ENCODE assay signal across 8 mouse cellular contexts in the genomic region with DNA sequence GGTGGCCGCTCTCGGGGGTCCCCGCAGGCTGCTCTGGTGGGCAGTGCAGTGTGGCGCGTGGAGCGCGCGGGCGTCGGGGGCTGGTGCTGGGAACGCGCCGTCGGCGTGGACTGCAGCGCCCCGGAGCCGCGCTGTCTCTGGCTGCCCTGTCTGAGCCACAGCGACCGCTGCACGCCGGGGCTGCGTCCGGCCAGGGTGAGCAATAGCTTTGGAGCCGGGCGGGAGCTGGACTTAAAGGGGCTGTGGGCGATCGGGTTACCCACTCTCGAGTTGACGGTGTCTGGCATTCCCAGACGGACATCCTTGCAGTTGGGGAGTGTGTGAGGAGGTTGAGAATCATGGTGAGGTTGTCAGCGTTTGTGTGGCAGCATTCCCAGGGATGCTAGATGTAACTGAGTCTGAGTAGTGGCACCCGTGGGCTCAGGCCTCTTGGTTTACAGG. TPM values are rescaled to one million over a fixed set of nuclear protein-coding genes. Genes with fewer than 3 reads are reported as not detected.
A peak's percentile ranks its signal among the peaks of the same experiment; 100 is the strongest.
DNase-seq lines count a peak whose midpoint lies in the region; ATAC-seq and TF ChIP-seq lines count a peak whose summit lies in the region.

No protein-coding gene starts in this region.

- DNase-seq in heart, adult 18-20 months, result peak; percentile 36 to 57
- DNase-seq in heart, adult 9 months (ENCODE audit: low spot score in 2 of 2), result no peak
- no peak for DNase-seq in G1E (ENCODE audit: low spot score)
- DNase-seq in right cerebral cortex, adult 18-20 months, result no peak
- DNase-seq in thymus, postnatal 4 days, result no peak

- 2% methylated on average over 34 of the region's 34 CpGs for WGBS in forebrain, embryonic 16.5 days
- 3% methylated on average over 30 of the region's 34 CpGs for WGBS in limb, embryonic 15.5 days
- 3% methylated on average over 34 of the region's 34 CpGs for WGBS in neural tube, embryonic 13.5 days

- no peak for ATAC-seq in G1E (ENCODE audit: extremely low read depth, insufficient number of reproducible peaks, low FRiP score, poor library complexity, severe bottlenecking)
- 0 out of 2 replicates have a peak, but pooled peaks have one; percentile 10 for ATAC-seq in forebrain, embryonic 16.5 days
- ATAC-seq in limb, embryonic 15.5 days (ENCODE audit: insufficient number of reproducible peaks, low FRiP score, low TSS enrichment, low read depth), result no peak
- ATAC-seq in neural tube, embryonic 13.5 days (ENCODE audit: low read depth), result no peak

- H3K9ac ChIP-seq in forebrain, embryonic 16.5 days (replicated peaks; ENCODE audit: low read depth, low read length), result peak overlapping the region; percentile 5; the same call in 1 of the 2 replicates
- H3K9ac ChIP-seq in limb, embryonic 15.5 days, result peak overlapping the region; percentile 76
- peak overlapping the region; percentile 68 for H3K9ac ChIP-seq in neural tube, embryonic 13.5 days

- H3K36me3 ChIP-seq in G1E (replicated peaks), result peaks cover 44% of the 10 kb centered on the region
- no peaks in the 10 kb centered on the region for H3K36me3 ChIP-seq in forebrain, embryonic 16.5 days (ENCODE audit: control insufficient read depth, insufficient read depth)
- H3K36me3 ChIP-seq in limb, embryonic 15.5 days, result peaks cover 22% of the 10 kb centered on the region
- peaks cover 8% of the 10 kb centered on the region; the same call in 1 of the 2 replicates for H3K36me3 ChIP-seq in neural tube, embryonic 13.5 days

- no peaks in the 10 kb centered on the region for H3K9me3 ChIP-seq in G1E (replicated peaks)
- no peaks in the 10 kb centered on the region for H3K9me3 ChIP-seq in forebrain, embryonic 16.5 days (ENCODE audit: control insufficient read depth, low read length)
- H3K9me3 ChIP-seq in limb, embryonic 15.5 days, result no peaks in the 10 kb centered on the region
- H3K9me3 ChIP-seq in neural tube, embryonic 13.5 days, result no peaks in the 10 kb centered on the region

- peak overlapping the region; percentile 74 for H3K4me3 ChIP-seq in G1E (ENCODE audit: low read depth, low read length)
- H3K4me3 ChIP-seq in forebrain, embryonic 16.5 days (replicated peaks; ENCODE audit: low read length), result peak overlapping the region; percentile 25
- peak overlapping the region; percentile 68 for H3K4me3 ChIP-seq in limb, embryonic 15.5 days
- peak overlapping the region; percentile 40 for H3K4me3 ChIP-seq in neural tube, embryonic 13.5 days

- H3K27me3 ChIP-seq in G1E (ENCODE audit: insufficient read depth, low read length), result peaks cover 21% of the 10 kb centered on the region
- H3K27me3 ChIP-seq in forebrain, embryonic 16.5 days (replicated peaks; ENCODE audit: control insufficient read depth, insufficient read depth, low read length), result peaks cover 12% of the 10 kb centered on the region
- no peaks in the 10 kb centered on the region for H3K27me3 ChIP-seq in limb, embryonic 15.5 days
- H3K27me3 ChIP-seq in neural tube, embryonic 13.5 days, result peaks cover 54% of the 10 kb centered on the region

- peaks cover 94% of the 10 kb centered on the region for H3K4me1 ChIP-seq in G1E (ENCODE audit: insufficient read depth, low read depth, low read length)
- H3K4me1 ChIP-seq in forebrain, embryonic 16.5 days (replicated peaks; ENCODE audit: control insufficient read depth, insufficient read depth, low read length), result peaks cover 20% of the 10 kb centered on the region
- H3K4me1 ChIP-seq in limb, embryonic 15.5 days, result peaks cover 70% of the 10 kb centered on the region
- peaks cover 59% of the 10 kb centered on the region for H3K4me1 ChIP-seq in neural tube, embryonic 13.5 days (replicated peaks)

- H3K4me2 ChIP-seq in forebrain, embryonic 16.5 days (ENCODE audit: low read length), result peak overlapping the region; percentile 48
- peak overlapping the region; percentile 86 for H3K4me2 ChIP-seq in limb, embryonic 15.5 days
- H3K4me2 ChIP-seq in neural tube, embryonic 13.5 days, result peak overlapping the region; percentile 56

- no peak overlapping the region for H3K27ac ChIP-seq in forebrain, embryonic 16.5 days (ENCODE audit: low read length)
- H3K27ac ChIP-seq in limb, embryonic 15.5 days, result peak overlapping the region; percentile 79
- 0 out of 2 replicates have a peak overlapping the region, but pooled peaks have one; percentile 9 for H3K27ac ChIP-seq in neural tube, embryonic 13.5 days (replicated peaks)

- no peak for TF ChIP-seq CTCF in G1E (IDR thresholded peaks at IDR 0.05; ENCODE audit: low read depth, low read length)

RNA-seq across cellular contexts. Expression of gene Arhgap23, which starts 25.1 kb away (rescaled TPM):
- 10 to 100 TPM; 12.5 to 13.5 TPM for total RNA-seq in heart, adult 18-20 months (2021)
- total RNA-seq in G1E (2014; fragmentation: Nextera tagmentation) (8.5 and 17.9 TPM in 2 replicates), G1E (2017) (2.4 and 4.4 TPM in 2 replicates)
- polyA plus RNA-seq in G1E (2012), result 18.6 and 21.9 TPM in 2 replicates
- polyA plus RNA-seq in forebrain, embryonic 16.5 days (2015; fragmentation: Nextera tagmentation; extraction: Ambion mirVana), result 6.9 and 7.5 TPM in 2 replicates
- polyA plus RNA-seq in limb, embryonic 15.5 days (2015; fragmentation: Nextera tagmentation; extraction: Ambion mirVana), result 7.8 and 8.4 TPM in 2 replicates
- 6.8 and 7.4 TPM in 2 replicates for polyA plus RNA-seq in neural tube, embryonic 13.5 days (2015; fragmentation: Nextera tagmentation; extraction: Ambion mirVana)

RNA-seq across cellular contexts. Expression of gene 4933428G20Rik, which starts 59.7 kb away (rescaled TPM):
- not detected for total RNA-seq in heart, adult 18-20 months (2021)
- total RNA-seq in G1E (2014; fragmentation: Nextera tagmentation), result not detected in 2 replicates
- not detected in 2 replicates for total RNA-seq in G1E (2017)
- polyA plus RNA-seq in G1E (2012), result not detected in 2 replicates
- polyA plus RNA-seq in forebrain, embryonic 16.5 days (2015; fragmentation: Nextera tagmentation; extraction: Ambion mirVana), result 0.29 and 1.2 TPM in 2 replicates
- polyA plus RNA-seq in limb, embryonic 15.5 days (2015; fragmentation: Nextera tagmentation; extraction: Ambion mirVana), result 0.93 and 1.1 TPM in 2 replicates
- polyA plus RNA-seq in neural tube, embryonic 13.5 days (2015; fragmentation: Nextera tagmentation; extraction: Ambion mirVana), result 0.81 and 1.1 TPM in 2 replicates

Comparison
In these comparisons a context has a peak if more than half of its experiments do, and no peak if none do; other contexts are left out.
1. DNase-seq: peak in heart, adult 18-20 months (2 of 2); none in heart, adult 9 months (0 of 2), G1E (single experiment), right cerebral cortex, adult 18-20 months (single experiment) and thymus, postnatal 4 days (single experiment).
2. H3K9ac ChIP-seq: peak in every context shown above with its lines; median percentile 76 in limb, embryonic 15.5 days; 68 in neural tube, embryonic 13.5 days; 5 in forebrain, embryonic 16.5 days.
3. Peak in every context shown above with its lines, with median percentiles within 50 percentile points of each other: H3K4me3 ChIP-seq and H3K4me2 ChIP-seq.